Mouse (Mus musculus) thymus, postnatal 14 days (tissue): ENCODE measurements around the gene Pfdn4.

Source experiments
- DNase-seq: peaks from one replicate; pipeline ENCODE4 v3.0.0; 2021

Pfdn4 gene

DNA sequence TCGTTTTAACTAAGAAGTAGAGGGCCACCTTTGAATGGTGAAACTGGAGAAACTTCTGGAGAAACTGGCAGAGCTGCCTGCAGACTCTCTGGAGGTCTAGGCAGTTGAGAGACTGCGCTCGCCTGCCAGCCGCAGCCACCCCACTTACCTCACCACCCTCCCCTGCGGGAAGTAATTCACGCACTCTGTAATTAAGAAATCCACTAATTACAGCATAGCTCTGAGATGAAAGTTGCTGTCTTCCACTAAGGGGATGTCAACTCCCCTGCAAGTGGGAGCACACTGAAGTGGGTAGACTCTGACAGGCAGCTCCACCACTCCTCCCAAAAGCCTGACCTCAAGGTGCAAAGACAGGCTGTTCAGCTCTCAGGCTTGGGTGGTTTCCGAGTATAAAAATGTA is 55.9 kb downstream of the Pfdn4 start:
- DNase-seq, result no peak

DNA sequence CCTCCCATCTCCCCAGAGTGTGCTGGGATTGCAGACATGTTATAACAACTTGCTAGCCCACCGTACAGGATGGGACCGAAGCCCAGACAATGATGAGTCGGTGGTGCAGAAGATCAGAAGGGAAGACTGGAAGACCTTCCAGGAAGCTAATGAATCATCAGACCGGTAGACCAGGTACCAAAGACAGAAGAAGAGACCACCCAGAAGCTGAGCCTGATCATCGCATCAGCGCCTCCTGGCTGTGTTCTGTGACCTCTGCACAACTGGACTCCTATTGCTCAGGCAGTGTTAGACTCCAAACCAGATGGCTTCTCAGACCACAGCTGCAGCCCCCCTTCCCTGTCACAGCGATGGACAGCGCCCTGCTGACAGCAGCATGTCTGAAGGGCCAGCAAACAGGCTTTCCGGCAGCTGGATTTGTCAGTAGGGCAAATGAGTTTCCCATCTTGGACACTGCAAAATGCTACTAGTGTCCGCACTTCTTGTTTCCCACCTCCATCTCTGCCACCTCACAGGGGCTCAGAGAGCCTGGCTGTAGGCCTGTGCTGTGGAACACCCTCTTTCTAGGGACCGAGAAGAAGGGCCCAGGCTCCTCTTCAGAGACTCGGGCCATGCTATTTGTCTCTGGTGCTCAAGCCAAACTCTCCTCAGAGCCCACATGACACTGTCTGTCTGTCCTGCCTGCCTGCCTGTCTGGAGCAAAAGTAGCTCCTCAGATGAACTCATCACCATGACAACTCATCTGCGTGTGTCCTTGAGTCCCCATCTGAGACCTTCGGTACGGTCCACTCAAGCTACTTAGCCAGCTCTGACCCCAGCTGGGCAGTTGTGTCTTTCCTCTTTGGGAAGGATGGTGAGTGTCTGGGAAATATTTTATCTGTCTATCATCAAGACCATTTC is 68.0 kb downstream of the Pfdn4 start:
- no peak for DNase-seq

DNA sequence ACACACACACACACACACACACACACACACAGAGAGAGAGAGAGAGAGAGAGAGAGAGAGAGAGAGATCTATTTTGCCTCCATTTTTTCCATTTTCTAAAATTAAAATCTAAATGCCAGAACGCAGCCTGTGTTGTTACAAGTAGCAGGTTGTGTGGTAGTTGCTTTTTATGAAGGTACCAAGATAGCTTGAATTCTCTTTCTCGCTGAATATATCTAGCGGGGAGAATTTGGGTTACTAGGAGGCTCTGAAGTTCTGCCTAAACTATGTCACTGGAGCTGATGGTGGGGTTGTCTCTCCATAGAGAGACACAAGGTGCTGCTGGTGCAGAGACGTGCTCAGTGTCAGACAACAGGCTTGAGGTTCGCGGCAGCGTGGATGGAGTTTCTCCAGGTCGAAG is 68.8 kb downstream of the Pfdn4 start:
- no peak for DNase-seq
